Mouse (Mus musculus): ENCODE data around the gene Hfe2. TPM values are rescaled to one million over a fixed set of nuclear protein-coding genes. Genes with fewer than 3 reads are reported as not detected.
A peak's percentile ranks its signal among the peaks of the same experiment; 100 is the strongest.

The Hfe2 gene
- polyA plus RNA-seq, 1 experiment from 2014 or later = 1.8 TPM

DNA sequence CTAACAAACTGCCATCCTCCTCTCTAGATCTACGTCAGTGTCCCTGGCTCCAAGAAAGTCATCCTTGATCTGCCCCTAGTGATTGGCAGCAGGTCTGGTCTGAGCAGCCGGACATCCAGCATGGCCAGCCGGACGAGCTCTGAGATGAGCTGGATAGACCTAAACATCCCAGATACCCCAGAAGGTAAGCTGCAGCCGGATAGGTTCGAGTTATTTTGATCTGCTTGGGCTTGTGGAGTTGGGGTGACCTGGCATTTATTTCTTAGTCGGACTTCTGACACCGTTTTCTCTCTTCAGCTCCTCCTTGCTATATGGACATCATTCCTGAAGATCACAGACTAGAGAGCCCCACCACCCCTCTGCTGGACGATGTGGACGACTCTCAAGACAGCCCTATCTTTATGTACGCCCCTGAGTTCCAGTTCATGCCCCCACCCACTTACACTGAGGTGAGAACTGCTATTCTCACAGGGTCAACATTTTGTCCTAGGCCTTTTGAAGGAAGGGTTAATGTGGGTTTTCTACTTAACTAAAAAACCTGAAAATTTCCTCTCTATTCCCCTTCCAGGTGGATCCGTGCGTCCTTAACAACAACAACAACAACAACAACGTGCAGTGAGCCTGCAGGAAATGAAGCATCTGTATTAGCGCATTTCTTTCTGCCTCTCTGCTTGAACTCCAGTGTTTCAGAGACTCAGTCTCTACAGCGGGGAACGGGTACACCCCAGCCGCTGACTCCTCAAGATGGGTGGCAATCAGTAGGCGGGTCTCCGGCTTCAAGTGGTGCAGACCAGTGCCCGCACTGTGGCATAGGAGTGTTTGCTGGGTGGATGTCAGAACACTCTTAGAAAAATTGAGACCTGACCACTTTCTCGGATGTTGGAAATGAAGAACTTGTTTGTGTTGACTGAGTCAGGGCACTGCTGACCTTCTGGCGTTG, 35.2 kb downstream of the Hfe2 start:
- DNase-seq (ENCODE audit: low spot score) = no peak
- peak overlapping the region; percentile 73; the same call in 1 of the 2 replicates for H3K4me3 ChIP-seq (ENCODE audit: low read depth, low read length)
- no peaks in the 10 kb centered on the region for H3K27me3 ChIP-seq (ENCODE audit: control insufficient read depth, insufficient read depth, low read length)
- WGBS = 89% methylated on average over 23 of the region's 23 CpGs
- H3K4me1 ChIP-seq (ENCODE audit: control insufficient read depth, insufficient read depth, low read length) = peaks cover 22% of the 10 kb centered on the region; the same call in 1 of the 2 replicates
- peak overlapping the region; percentile 75 for H3K4me2 ChIP-seq (ENCODE audit: low read depth, severe bottlenecking)
- peaks cover 8% of the 10 kb centered on the region for H3K36me3 ChIP-seq (ENCODE audit: control insufficient read depth, insufficient read depth, low read length)
- H3K27ac ChIP-seq (replicated peaks; ENCODE audit: low read depth, low read length) = no peak overlapping the region
- no peak overlapping the region; the same call in 1 of the 2 replicates for H3K9ac ChIP-seq (ENCODE audit: low read length)
- no peaks in the 10 kb centered on the region for H3K9me3 ChIP-seq (ENCODE audit: control insufficient read depth, low read length)
- ATAC-seq (ENCODE audit: insufficient number of reproducible peaks, low FRiP score, low TSS enrichment, low read depth) = no peak

- Histone ChIP-seq H3K27ac (replicated peaks; ENCODE audit: low read depth, low read length) (no peak overlapping the region), H3K36me3 (ENCODE audit: control insufficient read depth, insufficient read depth, low read length) (peaks cover 8% of the 10 kb centered on the region), H3K9ac (ENCODE audit: low read length) (no peak overlapping the region), H3K4me1 (ENCODE audit: control insufficient read depth, insufficient read depth, low read length) (peaks cover 22% of the 10 kb centered on the region; the same call in 1 of the 2 replicates), H3K4me2 (ENCODE audit: low read depth, severe bottlenecking) (peak overlapping the region; percentile 75; the same call in 1 of the 2 replicates), H3K9me3 (ENCODE audit: control insufficient read depth, low read length) (no peaks in the 10 kb centered on the region), H3K27me3 (ENCODE audit: control insufficient read depth, insufficient read depth, low read length) (no peaks in the 10 kb centered on the region), H3K4me3 (ENCODE audit: low read depth, low read length) (no peak overlapping the region)
- no peak for ATAC-seq (ENCODE audit: insufficient number of reproducible peaks, low FRiP score, low TSS enrichment, low read depth)
- DNase-seq (ENCODE audit: low spot score) = no peak
- WGBS = 81% methylated on average over 9 of the region's 9 CpGs
Measured at GRCm38 (mm10) chr3:96560881-96561668, 36.1 kb downstream of the Hfe2 start.

DNA sequence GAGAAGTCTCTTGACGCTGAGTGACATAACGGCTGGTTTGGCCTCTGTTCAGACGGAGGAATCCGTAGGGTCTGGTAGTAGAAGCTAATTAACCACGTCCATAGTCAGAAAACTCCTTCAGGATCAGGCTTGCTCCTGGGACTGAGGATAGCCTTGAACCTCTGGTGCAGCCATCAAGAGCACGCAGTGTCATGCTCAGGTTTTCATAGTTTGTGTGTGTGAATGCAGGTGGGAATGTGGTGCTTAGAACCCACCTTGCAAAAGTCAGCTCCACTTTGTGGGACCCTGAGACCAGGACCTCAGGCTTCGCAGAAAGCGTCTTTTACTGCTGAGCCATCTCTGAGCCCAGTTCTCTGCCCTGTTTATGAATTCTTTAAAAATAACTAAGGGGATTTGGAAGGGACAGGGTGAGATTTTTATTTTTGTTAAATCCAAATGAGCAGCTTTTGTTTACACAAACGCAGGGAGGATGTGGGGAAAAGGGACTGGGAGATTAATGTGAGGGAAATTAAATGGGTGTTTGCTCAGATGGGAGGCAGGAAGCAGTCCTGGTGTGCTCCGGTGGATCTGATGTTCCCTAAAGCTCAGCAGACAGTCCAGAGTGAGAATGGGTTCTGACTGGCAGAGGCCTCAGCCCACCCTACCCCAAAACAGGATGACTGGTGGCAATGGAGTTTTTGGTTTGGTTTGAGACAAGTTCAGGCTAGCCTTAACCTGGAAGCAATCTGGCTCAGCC, 37.1 kb downstream of the Hfe2 start:
- Histone ChIP-seq H3K9me3 (ENCODE audit: control insufficient read depth, low read length) (no peaks in the 10 kb centered on the region), H3K4me3 (ENCODE audit: low read depth, low read length) (no peak overlapping the region), H3K36me3 (ENCODE audit: control insufficient read depth, insufficient read depth, low read length) (peaks cover 8% of the 10 kb centered on the region), H3K4me2 (ENCODE audit: low read depth, severe bottlenecking) (no peak overlapping the region), H3K27ac (replicated peaks; ENCODE audit: low read depth, low read length) (no peak overlapping the region), H3K27me3 (ENCODE audit: control insufficient read depth, insufficient read depth, low read length) (no peaks in the 10 kb centered on the region), H3K9ac (ENCODE audit: low read length) (no peak overlapping the region), H3K4me1 (ENCODE audit: control insufficient read depth, insufficient read depth, low read length) (peaks cover 16% of the 10 kb centered on the region; the same call in 1 of the 2 replicates)
- WGBS = 56% methylated on average over 10 of the region's 10 CpGs
- ATAC-seq (ENCODE audit: insufficient number of reproducible peaks, low FRiP score, low TSS enrichment, low read depth) (no peak), DNase-seq (ENCODE audit: low spot score) (no peak)

DNA sequence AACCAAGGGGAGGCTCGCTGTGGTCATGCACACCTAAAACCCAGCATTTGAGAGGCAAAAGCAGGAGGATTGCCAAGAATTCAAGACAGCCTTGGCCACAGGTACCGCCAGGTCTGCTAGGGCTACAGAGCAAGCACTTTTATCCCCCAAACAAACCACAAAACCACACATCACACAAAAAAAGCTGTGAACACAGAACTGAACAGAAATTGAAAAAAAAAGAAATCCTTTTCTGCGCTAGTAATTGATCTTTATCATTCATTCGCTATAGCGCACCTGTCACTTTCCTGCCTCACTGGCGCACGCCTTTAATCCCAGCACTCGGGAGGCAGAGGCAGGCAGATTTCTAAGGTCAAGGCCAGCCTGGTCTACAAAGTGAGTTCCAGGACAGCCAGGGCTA, 38.3 kb downstream of the Hfe2 start:
- Histone ChIP-seq H3K27ac (replicated peaks; ENCODE audit: low read depth, low read length) (no peak overlapping the region), H3K9me3 (ENCODE audit: control insufficient read depth, low read length) (no peaks in the 10 kb centered on the region), H3K9ac (ENCODE audit: low read length) (no peak overlapping the region), H3K4me3 (ENCODE audit: low read depth, low read length) (no peak overlapping the region), H3K4me2 (ENCODE audit: low read depth, severe bottlenecking) (no peak overlapping the region), H3K36me3 (ENCODE audit: control insufficient read depth, insufficient read depth, low read length) (peaks cover 8% of the 10 kb centered on the region), H3K4me1 (ENCODE audit: control insufficient read depth, insufficient read depth, low read length) (peaks cover 15% of the 10 kb centered on the region; the same call in 1 of the 2 replicates), H3K27me3 (ENCODE audit: control insufficient read depth, insufficient read depth, low read length) (no peaks in the 10 kb centered on the region)
- 96% methylated on average over 8 of the region's 8 CpGs for WGBS
- DNase-seq (ENCODE audit: low spot score) = no peak
- ATAC-seq (ENCODE audit: insufficient number of reproducible peaks, low FRiP score, low TSS enrichment, low read depth) = no peak

DNA sequence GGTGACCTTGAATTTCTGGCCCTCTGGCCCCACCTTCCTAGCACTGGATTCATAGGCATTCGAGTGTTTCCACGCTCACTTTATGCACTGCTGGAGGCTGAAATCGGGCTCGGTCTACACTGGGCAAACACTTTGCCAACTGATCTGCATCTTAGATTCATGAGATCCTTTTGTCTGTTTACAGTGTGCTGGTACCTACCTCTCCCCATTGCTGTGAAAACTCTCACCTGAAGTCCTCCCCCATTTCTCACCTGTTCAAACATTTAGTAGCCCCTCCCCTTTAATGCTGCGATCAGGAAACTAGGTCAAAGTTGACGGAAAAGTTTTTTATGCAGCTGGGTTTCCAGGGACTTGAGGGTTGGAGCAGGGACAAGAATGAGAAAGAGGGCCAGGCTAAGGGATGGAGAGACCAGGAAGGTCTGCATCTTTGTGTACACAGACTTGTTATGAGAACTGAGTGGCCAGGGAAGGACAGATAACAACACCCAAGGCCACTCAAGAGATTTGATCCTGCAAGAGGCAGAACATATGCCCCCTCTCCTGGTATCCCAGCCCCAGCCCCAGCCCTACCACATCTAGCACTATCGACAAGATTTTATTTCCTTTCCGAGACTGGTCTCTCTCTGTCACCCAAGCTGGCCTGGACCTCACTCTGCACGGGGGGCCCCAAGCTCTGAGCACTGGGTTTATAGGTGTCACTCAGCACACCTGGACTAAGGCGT, 39.1 kb downstream of the Hfe2 start:
- Histone ChIP-seq H3K27me3 (ENCODE audit: control insufficient read depth, insufficient read depth, low read length) (no peaks in the 10 kb centered on the region), H3K4me3 (ENCODE audit: low read depth, low read length) (no peak overlapping the region), H3K27ac (replicated peaks; ENCODE audit: low read depth, low read length) (no peak overlapping the region), H3K4me1 (ENCODE audit: control insufficient read depth, insufficient read depth, low read length) (peaks cover 15% of the 10 kb centered on the region; the same call in 1 of the 2 replicates), H3K4me2 (ENCODE audit: low read depth, severe bottlenecking) (no peak overlapping the region), H3K9me3 (ENCODE audit: control insufficient read depth, low read length) (no peaks in the 10 kb centered on the region), H3K36me3 (ENCODE audit: control insufficient read depth, insufficient read depth, low read length) (peaks cover 8% of the 10 kb centered on the region), H3K9ac (ENCODE audit: low read length) (no peak overlapping the region; the same call in 1 of the 2 replicates)
- no peak for DNase-seq (ENCODE audit: low spot score)
- 61% methylated on average over 10 of the region's 10 CpGs for WGBS
- ATAC-seq (ENCODE audit: insufficient number of reproducible peaks, low FRiP score, low TSS enrichment, low read depth) = no peak

DNA sequence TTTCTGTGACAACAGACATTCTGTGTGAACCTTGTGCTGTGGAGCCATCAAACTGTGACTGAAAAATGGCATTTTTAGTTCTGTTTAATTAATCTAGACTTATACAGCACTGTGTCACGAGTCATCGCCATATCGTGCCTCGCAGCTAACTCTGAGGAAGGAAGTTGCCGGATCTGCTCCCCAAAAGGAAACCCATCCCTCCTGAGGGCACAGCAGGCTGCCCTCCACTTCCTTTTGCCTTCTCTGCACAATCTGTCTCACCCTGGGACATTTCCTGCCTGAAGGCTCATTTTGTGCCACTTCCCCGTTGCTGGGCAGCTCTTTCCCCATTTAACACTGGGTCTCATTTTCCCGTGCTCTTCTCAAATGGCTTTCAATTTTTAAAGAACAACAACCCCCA, 39.7 kb downstream of the Hfe2 start:
- WGBS = 54% methylated on average over 7 of the region's 7 CpGs
- ATAC-seq (ENCODE audit: insufficient number of reproducible peaks, low FRiP score, low TSS enrichment, low read depth) (no peak), DNase-seq (ENCODE audit: low spot score) (no peak)
- Histone ChIP-seq H3K4me1 (ENCODE audit: control insufficient read depth, insufficient read depth, low read length) (peaks cover 15% of the 10 kb centered on the region; the same call in 1 of the 2 replicates), H3K36me3 (ENCODE audit: control insufficient read depth, insufficient read depth, low read length) (peaks cover 7% of the 10 kb centered on the region), H3K9ac (ENCODE audit: low read length) (no peak overlapping the region; the same call in 1 of the 2 replicates), H3K4me2 (ENCODE audit: low read depth, severe bottlenecking) (no peak overlapping the region), H3K27me3 (ENCODE audit: control insufficient read depth, insufficient read depth, low read length) (no peaks in the 10 kb centered on the region), H3K4me3 (ENCODE audit: low read depth, low read length) (no peak overlapping the region), H3K9me3 (ENCODE audit: control insufficient read depth, low read length) (no peaks in the 10 kb centered on the region), H3K27ac (replicated peaks; ENCODE audit: low read depth, low read length) (0 out of 2 replicates have a peak overlapping the region, but pooled peaks have one; percentile 14)

DNA sequence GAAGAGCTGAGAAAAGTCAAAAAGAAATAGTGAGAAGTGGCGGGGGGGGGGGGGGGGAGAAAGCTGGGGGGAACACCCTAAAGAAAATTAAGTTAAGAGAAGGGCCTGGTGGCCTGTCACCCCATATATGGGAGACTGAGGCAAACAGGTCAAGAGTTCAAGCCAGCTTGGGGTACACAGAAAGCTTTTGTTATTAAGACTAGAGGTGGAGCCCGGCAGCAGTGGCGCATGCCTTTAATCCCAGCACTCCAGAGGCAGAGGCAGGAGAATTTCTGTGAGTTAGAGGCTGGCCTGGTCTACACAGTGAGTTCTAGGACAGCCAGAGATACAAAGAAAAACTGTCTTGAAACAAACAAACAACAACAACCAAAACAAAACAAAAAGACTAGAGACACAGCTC, 40.1 kb downstream of the Hfe2 start:
- no peak overlapping the region for H3K4me2 ChIP-seq (ENCODE audit: low read depth, severe bottlenecking)
- no peak for ATAC-seq (ENCODE audit: insufficient number of reproducible peaks, low FRiP score, low TSS enrichment, low read depth)
- H3K4me1 ChIP-seq (ENCODE audit: control insufficient read depth, insufficient read depth, low read length) = peaks cover 15% of the 10 kb centered on the region; the same call in 1 of the 2 replicates
- H3K36me3 ChIP-seq (ENCODE audit: control insufficient read depth, insufficient read depth, low read length) = peaks cover 5% of the 10 kb centered on the region
- DNase-seq (ENCODE audit: low spot score) = no peak
- no peaks in the 10 kb centered on the region for H3K27me3 ChIP-seq (ENCODE audit: control insufficient read depth, insufficient read depth, low read length)
- H3K9me3 ChIP-seq (ENCODE audit: control insufficient read depth, low read length) = no peaks in the 10 kb centered on the region
- no peak overlapping the region for H3K27ac ChIP-seq (replicated peaks; ENCODE audit: low read depth, low read length)
- 86% methylated on average over 3 of the region's 3 CpGs for WGBS
- no peak overlapping the region for H3K4me3 ChIP-seq (ENCODE audit: low read depth, low read length)
- no peak overlapping the region for H3K9ac ChIP-seq (ENCODE audit: low read length)
